Mouse (Mus musculus) cerebellum, adult 2 months (tissue): ENCODE data around the gene Krt80.

Experiments used
- CTCF ChIP-seq: fragments of 200-500 bp; IDR thresholded peaks from 2 replicates; pipeline ENCODE4 v1.5.1; 2011; ENCODE audit warnings: low read depth, mild to moderate bottlenecking, control low read depth, low read length, moderate library complexity, borderline replicate concordance; ENCODE audit not compliant: insufficient read depth
- POLR2A ChIP-seq: fragments of 200-500 bp; IDR thresholded peaks from 2 replicates; pipeline ENCODE4 v1.6.1; 2011; ENCODE audit warnings: low read length, control low read depth, borderline replicate concordance; ENCODE audit not compliant: insufficient read depth

- TF ChIP-seq CTCF (no peak), POLR2A (no peak)
Measured at GRCm38 (mm10) chr15:101366926-101367325, 3.0 kb downstream of the Krt80 start.
